Mouse (Mus musculus): Measurements from ENCODE around the gene Slc6a9. TPM values are rescaled to one million over a fixed set of nuclear protein-coding genes. Genes with fewer than 3 reads are reported as not detected.

Gene Slc6a9
- polyA plus RNA-seq, 1 experiment = 92.4 TPM

- WGBS = 76% methylated on average over 4 of the region's 4 CpGs
- H3K4me1 ChIP-seq (ENCODE audit: control insufficient read depth, insufficient read depth, low read length) = peaks cover 1% of the 10 kb centered on the region; the same call in 1 of the 2 replicates
- no peak for TF ChIP-seq POLR2A (IDR thresholded peaks at IDR 0.05; ENCODE audit: borderline replicate concordance, control insufficient read depth, low read depth, low read length)
- no peak for TF ChIP-seq CTCF (IDR thresholded peaks at IDR 0.05; ENCODE audit: control insufficient read depth, insufficient read depth, low read length)
- H3K27ac ChIP-seq (ENCODE audit: control insufficient read depth, insufficient read depth, low read depth, low read length, poor library complexity) = no peak overlapping the region
- no peak overlapping the region for H3K4me3 ChIP-seq (replicated peaks; ENCODE audit: control insufficient read depth, low read depth, low read length)
Observed at GRCm38 (mm10) chr4:117917402-117917801, 83.1 kb downstream of the Slc6a9 start.

- peaks cover 1% of the 10 kb centered on the region; the same call in 1 of the 2 replicates for H3K4me1 ChIP-seq (ENCODE audit: control insufficient read depth, insufficient read depth, low read length)
- no peak overlapping the region for H3K4me3 ChIP-seq (replicated peaks; ENCODE audit: control insufficient read depth, low read depth, low read length)
- TF ChIP-seq POLR2A (IDR thresholded peaks at IDR 0.05; ENCODE audit: borderline replicate concordance, control insufficient read depth, low read depth, low read length) (no peak), CTCF (IDR thresholded peaks at IDR 0.05; ENCODE audit: control insufficient read depth, insufficient read depth, low read length) (no peak)
- H3K27ac ChIP-seq (ENCODE audit: control insufficient read depth, insufficient read depth, low read depth, low read length, poor library complexity) = no peak overlapping the region
- 83% methylated on average over 4 of the region's 4 CpGs for WGBS
Observed at GRCm38 (mm10) chr4:117917847-117918246, 83.5 kb downstream of the Slc6a9 start.

- H3K27ac ChIP-seq (ENCODE audit: control insufficient read depth, insufficient read depth, low read depth, low read length, poor library complexity) = no peak overlapping the region
- no peak for TF ChIP-seq CTCF (IDR thresholded peaks at IDR 0.05; ENCODE audit: control insufficient read depth, insufficient read depth, low read length)
- TF ChIP-seq POLR2A (IDR thresholded peaks at IDR 0.05; ENCODE audit: borderline replicate concordance, control insufficient read depth, low read depth, low read length) = no peak
- H3K4me1 ChIP-seq (ENCODE audit: control insufficient read depth, insufficient read depth, low read length) = peaks cover 1% of the 10 kb centered on the region; the same call in 1 of the 2 replicates
- no peak overlapping the region for H3K4me3 ChIP-seq (replicated peaks; ENCODE audit: control insufficient read depth, low read depth, low read length)
- 34% methylated on average over 3 of the region's 3 CpGs for WGBS
Observed at GRCm38 (mm10) chr4:117918261-117918660, 84.0 kb downstream of the Slc6a9 start.

GRCm38 (mm10) chr4:117918762-117919161, 84.5 kb downstream of the Slc6a9 start:
- peaks cover 1% of the 10 kb centered on the region; the same call in 1 of the 2 replicates for H3K4me1 ChIP-seq (ENCODE audit: control insufficient read depth, insufficient read depth, low read length)
- no peak for TF ChIP-seq CTCF (IDR thresholded peaks at IDR 0.05; ENCODE audit: control insufficient read depth, insufficient read depth, low read length)
- no peak for TF ChIP-seq POLR2A (IDR thresholded peaks at IDR 0.05; ENCODE audit: borderline replicate concordance, control insufficient read depth, low read depth, low read length)
- H3K4me3 ChIP-seq (replicated peaks; ENCODE audit: control insufficient read depth, low read depth, low read length) = no peak overlapping the region
- H3K27ac ChIP-seq (ENCODE audit: control insufficient read depth, insufficient read depth, low read depth, low read length, poor library complexity) = no peak overlapping the region
- 17% methylated on average over 5 of the region's 5 CpGs for WGBS

GRCm38 (mm10) chr4:117921358-117921757, 87.1 kb downstream of the Slc6a9 start:
- Histone ChIP-seq H3K4me1 (ENCODE audit: control insufficient read depth, insufficient read depth, low read length) (peaks cover 1% of the 10 kb centered on the region; the same call in 1 of the 2 replicates), H3K27ac (ENCODE audit: control insufficient read depth, insufficient read depth, low read depth, low read length, poor library complexity) (no peak overlapping the region), H3K4me3 (replicated peaks; ENCODE audit: control insufficient read depth, low read depth, low read length) (no peak overlapping the region)
- no peak for TF ChIP-seq CTCF (IDR thresholded peaks at IDR 0.05; ENCODE audit: control insufficient read depth, insufficient read depth, low read length)
- TF ChIP-seq POLR2A (IDR thresholded peaks at IDR 0.05; ENCODE audit: borderline replicate concordance, control insufficient read depth, low read depth, low read length) = no peak
- 76% methylated on average over 2 of the region's 2 CpGs for WGBS

GRCm38 (mm10) chr4:117923450-117923849, 89.1 kb downstream of the Slc6a9 start:
- peaks cover 1% of the 10 kb centered on the region; the same call in 1 of the 2 replicates for H3K4me1 ChIP-seq (ENCODE audit: control insufficient read depth, insufficient read depth, low read length)
- H3K27ac ChIP-seq (ENCODE audit: control insufficient read depth, insufficient read depth, low read depth, low read length, poor library complexity) = no peak overlapping the region
- no peak overlapping the region for H3K4me3 ChIP-seq (replicated peaks; ENCODE audit: control insufficient read depth, low read depth, low read length)
- TF ChIP-seq POLR2A (IDR thresholded peaks at IDR 0.05; ENCODE audit: borderline replicate concordance, control insufficient read depth, low read depth, low read length) = no peak
- TF ChIP-seq CTCF (IDR thresholded peaks at IDR 0.05; ENCODE audit: control insufficient read depth, insufficient read depth, low read length) = no peak
- WGBS = 71% methylated on average over 2 of the region's 2 CpGs

Other genes with a start within 250 kb of the Slc6a9 start
- 18.0 and 29.7 TPM in 2 replicates for gene Dmap1, start 152.2 kb upstream of the Slc6a9 start, polyA plus RNA-seq (2011; ENCODE audit: insufficient read depth, insufficient read length, low replicate concordance, missing spikeins)
- not detected in 2 replicates for gene Gm12845, start 110.1 kb upstream of the Slc6a9 start, polyA plus RNA-seq (2011; ENCODE audit: insufficient read depth, insufficient read length, low replicate concordance, missing spikeins)
- not detected in 2 replicates for gene Klf17, start 68.9 kb upstream of the Slc6a9 start, polyA plus RNA-seq (2011; ENCODE audit: insufficient read depth, insufficient read length, low replicate concordance, missing spikeins)
- gene Ccdc24, start 38.1 kb downstream of the Slc6a9 start, polyA plus RNA-seq (2011; ENCODE audit: insufficient read depth, insufficient read length, low replicate concordance, missing spikeins) = 1.1 TPM in 1 of 2 replicates, not detected in the other
- 1.6 and 2.4 TPM in 2 replicates for gene B4galt2, start 49.0 kb downstream of the Slc6a9 start, polyA plus RNA-seq (2011; ENCODE audit: insufficient read depth, insufficient read length, low replicate concordance, missing spikeins)
- gene Atp6v0b, start 52.8 kb downstream of the Slc6a9 start, polyA plus RNA-seq (2011; ENCODE audit: insufficient read depth, insufficient read length, low replicate concordance, missing spikeins) = 227 and 442 TPM in 2 replicates
- gene Dph2, start 57.5 kb downstream of the Slc6a9 start, polyA plus RNA-seq (2011; ENCODE audit: insufficient read depth, insufficient read length, low replicate concordance, missing spikeins) = 4.7 and 7.0 TPM in 2 replicates
- 58.8 and 93.1 TPM in 2 replicates for gene Ipo13, start 80.5 kb downstream of the Slc6a9 start, polyA plus RNA-seq (2011; ENCODE audit: insufficient read depth, insufficient read length, low replicate concordance, missing spikeins)
- 4.0 and 5.4 TPM in 2 replicates for gene Artn, start 95.3 kb downstream of the Slc6a9 start, polyA plus RNA-seq (2011; ENCODE audit: insufficient read depth, insufficient read length, low replicate concordance, missing spikeins)